Mouse (Mus musculus): ENCODE measurements around the gene Faxc. TPM values are rescaled to one million over a fixed set of nuclear protein-coding genes. Genes with fewer than 3 reads are reported as not detected.

Gene Faxc
- total and polyA plus RNA-seq, 3 experiments, result not detected

DNA sequence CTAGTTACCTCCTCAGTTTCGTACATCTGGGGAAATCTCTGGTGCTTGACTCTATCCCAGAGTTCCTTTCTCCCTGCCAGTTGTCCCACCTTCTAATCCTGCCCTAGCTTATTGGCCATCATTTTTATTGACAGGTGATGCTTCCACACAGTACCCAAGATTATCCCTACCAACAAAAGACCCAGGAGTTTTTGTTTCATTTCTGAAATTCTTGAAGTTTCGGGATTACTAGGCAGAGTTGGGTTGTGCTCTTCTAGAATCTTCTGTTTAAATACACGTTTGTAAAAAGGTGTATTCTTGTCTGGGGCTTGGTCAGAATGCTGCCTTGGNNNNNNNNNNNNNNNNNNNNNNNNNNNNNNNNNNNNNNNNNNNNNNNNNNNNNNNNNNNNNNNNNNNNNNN is 13.5 kb downstream of the Faxc start:
- Histone ChIP-seq H3K4me1 (ENCODE audit: control insufficient read depth in 1 of 2, insufficient read depth in 2 of 2, low read length in 2 of 2) (no peaks in the 10 kb centered on the region), H3K79me2 (ENCODE audit: control insufficient read depth, insufficient read depth, low read length, poor library complexity) (no peaks in the 10 kb centered on the region), H3K4me3 (ENCODE audit: control insufficient read depth in 1 of 2, insufficient read depth in 1 of 2, low read depth in 2 of 2, low read length in 2 of 2) (no peak overlapping the region), H3K27ac (ENCODE audit: control insufficient read depth, low read depth, low read length) (no peak overlapping the region), H3K27me3 (ENCODE audit: control insufficient read depth in 1 of 2, insufficient read depth in 2 of 2, low read length in 2 of 2) (peaks cover 3 to 5% of the 10 kb centered on the region in 2 experiments; a peak in 3 of 4 replicates), H3K36me3 (ENCODE audit: control insufficient read depth in 1 of 2, insufficient read depth in 2 of 2, low read length in 2 of 2) (no peaks in the 10 kb centered on the region), H3K9ac (ENCODE audit: control insufficient read depth, low read depth, low read length, poor library complexity, severe bottlenecking) (no peak overlapping the region), H3K9me3 (replicated peaks; ENCODE audit: insufficient read depth, low read length) (no peaks in the 10 kb centered on the region)
- no peak for DNase-seq (ENCODE audit: low read depth, low spot score)
- no peak for TF ChIP-seq ETS1 (IDR thresholded peaks at IDR 0.05; ENCODE audit: low read depth, low read length)
- TF ChIP-seq MYC (IDR thresholded peaks at IDR 0.05; ENCODE audit: low read depth, low read length), result no peak
- TF ChIP-seq CHD1 (IDR thresholded peaks at IDR 0.05; ENCODE audit: low read depth, low read length), result no peak
- no peak for TF ChIP-seq USF1 (IDR thresholded peaks at IDR 0.05; ENCODE audit: low read depth, low read length)
- TF ChIP-seq JUND (IDR thresholded peaks at IDR 0.05; ENCODE audit: low read depth, low read length), result no peak
- no peak for TF ChIP-seq MXI1 (IDR thresholded peaks at IDR 0.05; ENCODE audit: low read depth, low read length)
- TF ChIP-seq MAX (IDR thresholded peaks at IDR 0.05; ENCODE audit: low read length), result no peak
- no peak for TF ChIP-seq TAL1 (IDR thresholded peaks at IDR 0.05; ENCODE audit: low read length)
- TF ChIP-seq TBP (IDR thresholded peaks at IDR 0.05; ENCODE audit: low read depth, low read length), result no peak
- TF ChIP-seq MEF2A (IDR thresholded peaks at IDR 0.05; ENCODE audit: extremely low read depth, insufficient replicate concordance, low read depth, low read length, poor library complexity, severe bottlenecking), result no peak

DNA sequence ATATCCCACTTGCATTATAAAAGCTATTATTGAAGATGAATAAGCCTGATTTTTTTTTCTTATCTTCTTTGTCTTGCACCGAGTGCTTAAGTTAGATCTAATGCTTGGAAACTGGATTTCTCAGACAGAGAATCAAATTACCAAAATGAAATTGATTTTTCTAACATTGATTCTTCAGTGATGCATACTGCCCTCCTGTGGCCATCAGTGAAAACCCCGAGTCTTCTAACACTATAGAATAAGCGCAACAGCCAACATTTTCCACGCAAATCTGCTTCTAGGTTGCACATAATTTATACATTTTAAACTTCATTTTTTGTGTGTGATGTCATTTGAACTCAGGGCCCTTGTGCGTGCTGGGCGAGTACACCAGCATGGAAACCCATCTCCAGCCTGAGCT is 20.3 kb downstream of the Faxc start:
- Histone ChIP-seq H3K36me3 (ENCODE audit: control insufficient read depth in 1 of 2, insufficient read depth in 2 of 2, low read length in 2 of 2) (no peaks in the 10 kb centered on the region), H3K27ac (ENCODE audit: control insufficient read depth, low read depth, low read length) (no peak overlapping the region), H3K4me3 (ENCODE audit: control insufficient read depth in 1 of 2, insufficient read depth in 1 of 2, low read depth in 2 of 2, low read length in 2 of 2) (no peak overlapping the region), H3K9me3 (replicated peaks; ENCODE audit: insufficient read depth, low read length) (no peaks in the 10 kb centered on the region), H3K9ac (ENCODE audit: control insufficient read depth, low read depth, low read length, poor library complexity, severe bottlenecking) (no peak overlapping the region), H3K27me3 (ENCODE audit: control insufficient read depth in 1 of 2, insufficient read depth in 2 of 2, low read length in 2 of 2) (no peaks in the 10 kb centered on the region), H3K79me2 (ENCODE audit: control insufficient read depth, insufficient read depth, low read length, poor library complexity) (no peaks in the 10 kb centered on the region), H3K4me1 (ENCODE audit: control insufficient read depth in 1 of 2, insufficient read depth in 2 of 2, low read length in 2 of 2) (no peaks in the 10 kb centered on the region)
- TF ChIP-seq ZC3H11A (IDR thresholded peaks at IDR 0.05; ENCODE audit: low read depth, low read length) (peak; percentile 40; the same call in 1 of the 2 replicates), SMC3 (IDR thresholded peaks at IDR 0.05; ENCODE audit: low read depth, low read length) (peak; percentile 65), RAD21 (IDR thresholded peaks at IDR 0.05; ENCODE audit: low read depth, low read length) (peak; percentile 76), TBP (IDR thresholded peaks at IDR 0.05; ENCODE audit: low read depth, low read length) (no peak), USF2 (IDR thresholded peaks at IDR 0.05; ENCODE audit: borderline replicate concordance in 1 of 2, insufficient read depth in 1 of 2, low read depth in 1 of 2, low read length in 2 of 2) (no peak), POLR2A (IDR thresholded peaks at IDR 0.05; ENCODE audit: control insufficient read depth in 1 of 2, insufficient read depth in 1 of 2, low read depth in 1 of 2, low read length in 2 of 2, poor library complexity in 1 of 2) (no peak), CHD1 (IDR thresholded peaks at IDR 0.05; ENCODE audit: low read depth, low read length) (no peak), CTCF (IDR thresholded peaks at IDR 0.05 in 2 of 3, conservative IDR thresholded peaks at IDR 0.05 in 1 of 3; ENCODE audit: control insufficient read depth in 1 of 3, insufficient read depth in 1 of 3, low read depth in 2 of 3, low read length in 3 of 3, poor library complexity in 1 of 3, severe bottlenecking in 1 of 3) (peak; percentile 31 to 78 (median 42))
- peak; percentile 46 for DNase-seq (ENCODE audit: low read depth, low spot score)
